Mouse (Mus musculus): ENCODE data around the gene Ndufb2.

GRCm38 (mm10) chr6:39600851-39601250 lies 8.5 kb downstream of the Ndufb2 start:
- TF ChIP-seq BHLHE40 (IDR thresholded peaks at IDR 0.05; ENCODE audit: borderline replicate concordance, low read depth, low read length) = no peak
- TF ChIP-seq MAZ (IDR thresholded peaks at IDR 0.05; ENCODE audit: low read depth, low read length) = no peak
- no peak for TF ChIP-seq POLR2A (IDR thresholded peaks at IDR 0.05; ENCODE audit: control insufficient read depth in 1 of 2, insufficient read depth in 1 of 2, low read depth in 1 of 2, low read length in 2 of 2, poor library complexity in 1 of 2)
- no peak for TF ChIP-seq ZNF384 (IDR thresholded peaks at IDR 0.05; ENCODE audit: low read depth, low read length)
- TF ChIP-seq CTCF (IDR thresholded peaks at IDR 0.05 in 2 of 3, conservative IDR thresholded peaks at IDR 0.05 in 1 of 3; ENCODE audit: control insufficient read depth in 1 of 3, insufficient read depth in 1 of 3, low read depth in 2 of 3, low read length in 3 of 3, poor library complexity in 1 of 3, severe bottlenecking in 1 of 3) = no peak
- no peak for TF ChIP-seq JUND (IDR thresholded peaks at IDR 0.05; ENCODE audit: low read depth, low read length)
